ENCODE assay signal across 8 mouse cellular contexts in genomic region chr3:142881589-142881871, GRCm38 (mm10). TPM values are rescaled to one million over a fixed set of nuclear protein-coding genes. Genes with fewer than 3 reads are reported as not detected.
DNase-seq lines count a peak whose midpoint lies in the region; ATAC-seq and TF ChIP-seq lines count a peak whose summit lies in the region.

No protein-coding gene starts in this region.

- intact Hi-C loops in heart, postnatal 14 days (cut with DNase I), result loop anchor here (5.0 kb wide), 1 partner anchor 39 kb away; no protein-coding TSS in a partner anchor

- WGBS in heart, postnatal 0 days, result 0% methylated on average over 26 of the region's 40 CpGs
- under 1% methylated on average over 36 of the region's 40 CpGs for WGBS in forebrain, postnatal 0 days
- WGBS in midbrain, embryonic 10.5 days, result 2% methylated on average over 32 of the region's 40 CpGs

- H3K27ac ChIP-seq in heart, postnatal 0 days (ENCODE audit: low read depth), result peak overlapping the region; percentile 95
- peak overlapping the region; percentile 92 for H3K27ac ChIP-seq in forebrain, postnatal 0 days (ENCODE audit: low read depth, low read length)
- H3K27ac ChIP-seq in midbrain, embryonic 10.5 days (replicated peaks), result peak overlapping the region; percentile 98

- TF ChIP-seq CTCF in heart, postnatal 0 days (IDR thresholded peaks at IDR 0.05; ENCODE audit: low read depth), result no peak
- no peak for TF ChIP-seq CTCF in G1E (IDR thresholded peaks at IDR 0.05; ENCODE audit: low read depth, low read length)
- TF ChIP-seq CTCF in forebrain, postnatal 0 days (IDR thresholded peaks at IDR 0.05; ENCODE audit: low read depth), result no peak

- no peaks in the 10 kb centered on the region for H3K36me3 ChIP-seq in heart, postnatal 0 days (replicated peaks; ENCODE audit: control insufficient read depth, insufficient read depth, low read length)
- H3K36me3 ChIP-seq in G1E (replicated peaks), result peaks cover 5% of the 10 kb centered on the region
- no peaks in the 10 kb centered on the region for H3K36me3 ChIP-seq in forebrain, postnatal 0 days (ENCODE audit: insufficient read depth)
- no peaks in the 10 kb centered on the region for H3K36me3 ChIP-seq in midbrain, embryonic 10.5 days

- no peaks in the 10 kb centered on the region for H3K27me3 ChIP-seq in heart, postnatal 0 days (ENCODE audit: control insufficient read depth, insufficient read depth, low read length)
- H3K27me3 ChIP-seq in G1E (ENCODE audit: insufficient read depth, low read length), result no peaks in the 10 kb centered on the region
- no peaks in the 10 kb centered on the region for H3K27me3 ChIP-seq in forebrain, postnatal 0 days (ENCODE audit: insufficient read depth, low read length)
- no peaks in the 10 kb centered on the region for H3K27me3 ChIP-seq in midbrain, embryonic 10.5 days (ENCODE audit: low read depth, poor library complexity, severe bottlenecking)

- peak overlapping the region; percentile 99 for H3K4me3 ChIP-seq in heart, postnatal 0 days (ENCODE audit: low read depth, low read length)
- H3K4me3 ChIP-seq in G1E (ENCODE audit: low read depth, low read length), result peak overlapping the region; percentile 92
- H3K4me3 ChIP-seq in forebrain, postnatal 0 days (ENCODE audit: low read depth, low read length), result peak overlapping the region; percentile 99
- H3K4me3 ChIP-seq in midbrain, embryonic 10.5 days, result peak overlapping the region; percentile 99

- H3K4me1 ChIP-seq in heart, postnatal 0 days (ENCODE audit: control insufficient read depth, insufficient read depth), result 0 out of 2 replicates have a peak, but pooled peaks cover 6% of the 10 kb centered on the region
- H3K4me1 ChIP-seq in G1E (ENCODE audit: insufficient read depth, low read depth, low read length), result peaks cover 40% of the 10 kb centered on the region
- H3K4me1 ChIP-seq in forebrain, postnatal 0 days (ENCODE audit: insufficient read depth), result peaks cover 5% of the 10 kb centered on the region; the same call in 1 of the 2 replicates
- H3K4me1 ChIP-seq in midbrain, embryonic 10.5 days, result peaks cover 17% of the 10 kb centered on the region

- TF ChIP-seq EP300 in heart, postnatal 0 days (IDR thresholded peaks at IDR 0.05; ENCODE audit: low read depth), result no peak; the same call in 1 of the 2 replicates

- no peaks in the 10 kb centered on the region for H3K9me3 ChIP-seq in heart, postnatal 0 days (replicated peaks; ENCODE audit: control insufficient read depth, low read length)
- H3K9me3 ChIP-seq in G1E (replicated peaks), result no peaks in the 10 kb centered on the region
- no peaks in the 10 kb centered on the region for H3K9me3 ChIP-seq in forebrain, postnatal 0 days (ENCODE audit: low read length)
- H3K9me3 ChIP-seq in midbrain, embryonic 10.5 days (replicated peaks), result no peaks in the 10 kb centered on the region

- peak overlapping the region; percentile 88 for H3K9ac ChIP-seq in heart, postnatal 0 days (replicated peaks; ENCODE audit: low read depth, low read length)
- H3K9ac ChIP-seq in forebrain, postnatal 0 days, result peak overlapping the region; percentile 87

- H3K4me2 ChIP-seq in heart, postnatal 0 days (ENCODE audit: low read depth, low read length), result peak overlapping the region; percentile 66
- peak overlapping the region; percentile 60 for H3K4me2 ChIP-seq in forebrain, postnatal 0 days (ENCODE audit: low read depth)

- ATAC-seq in heart, postnatal 0 days (ENCODE audit: insufficient read depth, low read depth), result peak; percentile 29
- no peak for ATAC-seq in G1E (ENCODE audit: extremely low read depth, insufficient number of reproducible peaks, low FRiP score, poor library complexity, severe bottlenecking)
- ATAC-seq in forebrain, postnatal 0 days, result no peak

- DNase-seq in heart, postnatal 0 days (ENCODE audit: low spot score), result no peak
- no peak for DNase-seq in heart, postnatal 14 days
- no peak for DNase-seq in G1E (ENCODE audit: low spot score)
- no peak for DNase-seq in forebrain, postnatal 0 days
- DNase-seq in midbrain, embryonic 10.5 days (ENCODE audit: low spot score), result no peak
- DNase-seq in cerebellum, adult 9-11 months, result no peak
- no peak for DNase-seq in left cerebral cortex, adult 11 months (ENCODE audit: low spot score)
- DNase-seq in adrenal gland, postnatal 4 days (ENCODE audit: low spot score in 2 of 2), result no peak

RNA-seq across cellular contexts. Expression of gene Pkn2, which starts 0.3 kb away (rescaled TPM):
- total RNA-seq in heart, postnatal 0 days (2014; rRNA removed; ENCODE audit: low replicate concordance), result 40.0 and 56.4 TPM in 2 replicates
- polyA plus RNA-seq in heart, postnatal 0 days (2015; fragmentation: Nextera tagmentation; extraction: Ambion mirVana), result 30.8 and 34.3 TPM in 2 replicates
- 10 to 100 TPM; 41.3 to 44.4 TPM for total RNA-seq in heart, postnatal 14 days (2021)
- total RNA-seq in G1E (2014; fragmentation: Nextera tagmentation) (80.4 and 102 TPM in 2 replicates), G1E (2017) (75.9 and 95.0 TPM in 2 replicates)
- polyA plus RNA-seq in G1E (2012), result 23.2 and 31.2 TPM in 2 replicates
- total RNA-seq in forebrain, postnatal 0 days (2014; rRNA removed), result 34.5 and 34.6 TPM in 2 replicates
- 16.1 and 18.4 TPM in 2 replicates for polyA plus RNA-seq in forebrain, postnatal 0 days (2015; fragmentation: Nextera tagmentation; extraction: Ambion mirVana)
- polyA plus RNA-seq in midbrain, embryonic 10.5 days (2016; fragmentation: Nextera tagmentation; extraction: Ambion mirVana), result 46.5 and 53.5 TPM in 2 replicates
- 10 to 100 TPM; 81.9 to 88.9 TPM for total RNA-seq in adrenal gland, postnatal 4 days (2021)
